Mouse (Mus musculus): ENCODE measurements around the gene Entpd7.

DNA sequence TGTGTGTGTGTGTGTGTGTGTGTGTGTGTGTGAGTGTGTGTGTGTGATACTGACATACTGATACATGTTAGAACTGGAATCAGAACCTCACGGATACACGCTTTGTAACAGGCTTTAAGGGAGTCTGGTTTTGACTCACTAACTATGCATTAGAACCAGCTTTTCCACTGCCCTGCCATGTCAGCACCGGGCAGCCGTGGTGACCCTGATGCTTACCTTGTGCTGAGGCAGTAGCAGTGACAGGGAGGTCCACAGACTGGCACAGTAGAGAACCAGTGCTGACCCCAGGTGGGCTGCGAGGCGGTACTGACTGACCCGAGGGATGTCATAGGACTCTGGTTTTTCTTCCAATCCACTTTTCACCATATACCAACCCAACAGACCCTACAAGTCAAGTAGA, 53.9 kb downstream of the Entpd7 start:
- TF ChIP-seq ZNF384 (IDR thresholded peaks at IDR 0.05; ENCODE audit: low read depth, low read length): no peak
- no peak for TF ChIP-seq ZC3H11A (IDR thresholded peaks at IDR 0.05; ENCODE audit: borderline replicate concordance, low read depth, low read length)
- TF ChIP-seq MAFK (IDR thresholded peaks at IDR 0.05; ENCODE audit: insufficient read depth, low read depth, low read length): no peak
